In the genomic region with DNA sequence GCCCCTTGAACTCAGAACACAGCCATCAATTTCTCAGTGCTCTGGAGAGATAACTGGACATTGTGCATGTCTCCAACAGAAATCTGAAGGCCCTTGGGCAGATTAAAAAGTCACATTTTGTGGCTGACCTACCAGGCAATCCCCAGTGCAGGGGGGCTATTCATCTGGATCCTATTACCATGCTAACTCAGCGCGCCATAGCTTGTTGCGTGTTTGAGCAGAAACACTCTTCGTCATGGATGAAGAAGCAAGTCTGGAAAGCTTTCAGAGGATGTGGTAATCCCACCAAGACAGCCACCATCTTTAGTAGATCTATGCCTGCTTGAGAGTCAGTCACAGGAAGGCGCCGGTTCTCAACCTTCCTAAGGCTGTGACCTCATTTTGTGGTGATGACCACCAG, we compare ENCODE assay signal across 26 mouse cellular contexts.
"Had no signal": no experiment of that assay in that cellular context is flagged by ENCODE, and none has a peak within 500 bp of the region (broad histone marks: within the 10 kb centered on the region; RNA-seq: fewer than 3 reads in every experiment).

No protein-coding gene starts in this region.

- H3K27me3 ChIP-seq: heart, embryonic 13.5 days; heart, embryonic 15.5 days; kidney, embryonic 15.5 days; limb, embryonic 15.5 days had no signal

- H3K27ac ChIP-seq: gastrocnemius, adult 2 months; heart, embryonic 13.5 days; hindbrain, embryonic 10.5 days; hindbrain, embryonic 12.5 days; hindbrain, embryonic 14.5 days; hindbrain, postnatal 0 days; kidney, embryonic 15.5 days; kidney, postnatal 0 days; left cerebral cortex, adult 2 months; limb, embryonic 13.5 days; limb, embryonic 15.5 days; liver, embryonic 12.5 days; liver, embryonic 14.5 days had no signal

- DNase-seq: gastrocnemius, adult 2 months; gastrocnemius, postnatal 10 days; gastrocnemius, postnatal 25 days; heart, adult 18-20 months; heart, postnatal 14 days; heart, postnatal 4 days; kidney, adult 11 months; kidney, adult 2 months; kidney, adult 9 months; kidney, postnatal 14 days; kidney, postnatal 36 days had no signal

- H3K4me1 ChIP-seq: liver, embryonic 12.5 days had no signal

- ATAC-seq: hindbrain, postnatal 0 days; intestine, embryonic 16.5 days; liver, embryonic 12.5 days had no signal

- H3K4me2 ChIP-seq: heart, embryonic 11.5 days; heart, embryonic 13.5 days; heart, embryonic 15.5 days; hindbrain, embryonic 12.5 days; hindbrain, embryonic 14.5 days; kidney, embryonic 15.5 days; limb, embryonic 13.5 days; limb, embryonic 15.5 days; liver, embryonic 12.5 days had no signal

- H3K36me3 ChIP-seq: heart, embryonic 13.5 days; heart, embryonic 15.5 days; hindbrain, embryonic 10.5 days; hindbrain, embryonic 12.5 days; kidney, embryonic 15.5 days; limb, embryonic 13.5 days; limb, embryonic 15.5 days; liver, embryonic 12.5 days had no signal

- H3K9ac ChIP-seq: heart, embryonic 13.5 days; heart, embryonic 15.5 days; hindbrain, embryonic 12.5 days; hindbrain, embryonic 14.5 days; kidney, embryonic 15.5 days; limb, embryonic 13.5 days; limb, embryonic 15.5 days; liver, embryonic 12.5 days; liver, embryonic 14.5 days had no signal

- H3K9me3 ChIP-seq: heart, embryonic 13.5 days; heart, embryonic 15.5 days; hindbrain, embryonic 10.5 days; hindbrain, embryonic 12.5 days; kidney, embryonic 15.5 days; limb, embryonic 13.5 days; limb, embryonic 15.5 days; liver, embryonic 12.5 days had no signal

- H3K4me3 ChIP-seq: gastrocnemius, adult 2 months; heart, embryonic 13.5 days; heart, embryonic 15.5 days; hindbrain, embryonic 10.5 days; hindbrain, embryonic 12.5 days; kidney, embryonic 15.5 days; left cerebral cortex, adult 2 months; limb, embryonic 13.5 days; limb, embryonic 15.5 days; liver, embryonic 12.5 days had no signal
